Mouse (Mus musculus): ENCODE data around the gene DXBay18. TPM values are rescaled to one million over a fixed set of nuclear protein-coding genes. Genes with fewer than 3 reads are reported as not detected.

The DXBay18 gene
- not detected in 2 replicates for polyA plus RNA-seq (2015; fragmentation: Nextera tagmentation; extraction: Ambion mirVana)

DNA sequence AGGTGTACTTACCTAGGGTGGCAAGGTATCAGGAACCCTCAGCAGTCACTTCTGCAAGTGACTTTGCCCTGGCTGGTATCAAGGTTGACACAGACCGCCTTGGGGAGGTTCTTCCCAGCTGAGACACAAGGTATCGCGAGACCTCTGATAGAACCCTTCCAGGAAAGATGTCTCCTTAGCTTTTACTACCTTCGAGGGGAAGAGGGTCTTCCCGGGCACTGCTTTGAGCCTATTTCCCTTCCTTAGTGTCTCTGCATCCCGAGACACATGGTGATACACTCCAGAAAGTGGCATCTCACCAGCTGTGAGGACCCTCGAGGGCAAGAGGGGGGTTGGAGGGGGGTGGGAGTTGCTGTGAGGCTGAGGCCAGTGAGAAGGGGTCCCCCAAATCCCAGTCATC, at the start of gene DXBay18:
TSS of gene DXBay18 (minus strand) at position 101 of the 400 bp plus-strand sequence.

GRCm38 (mm10) chrX:73191934-73192333, 42.7 kb upstream of the DXBay18 start, which contains the start of gene Xlr3b:
Gene Xlr3b, plus strand, starts transcription at chrX:73192207.

GRCm38 (mm10) chrX:73176889-73177288, 27.6 kb upstream of the DXBay18 start, which contains the start of gene Spin2d:
Gene Spin2d, minus strand, starts transcription at chrX:73176989.

GRCm38 (mm10) chrX:73148496-73148895, 754 bp downstream of the DXBay18 start, which contains the start of gene Xlr5b:
Gene Xlr5b, plus strand, starts transcription at chrX:73148796.

GRCm38 (mm10) chrX:73116747-73117146, 32.5 kb downstream of the DXBay18 start, which contains the start of gene Gm14685:
Gene Gm14685, plus strand, starts transcription at chrX:73117047.

DNA sequence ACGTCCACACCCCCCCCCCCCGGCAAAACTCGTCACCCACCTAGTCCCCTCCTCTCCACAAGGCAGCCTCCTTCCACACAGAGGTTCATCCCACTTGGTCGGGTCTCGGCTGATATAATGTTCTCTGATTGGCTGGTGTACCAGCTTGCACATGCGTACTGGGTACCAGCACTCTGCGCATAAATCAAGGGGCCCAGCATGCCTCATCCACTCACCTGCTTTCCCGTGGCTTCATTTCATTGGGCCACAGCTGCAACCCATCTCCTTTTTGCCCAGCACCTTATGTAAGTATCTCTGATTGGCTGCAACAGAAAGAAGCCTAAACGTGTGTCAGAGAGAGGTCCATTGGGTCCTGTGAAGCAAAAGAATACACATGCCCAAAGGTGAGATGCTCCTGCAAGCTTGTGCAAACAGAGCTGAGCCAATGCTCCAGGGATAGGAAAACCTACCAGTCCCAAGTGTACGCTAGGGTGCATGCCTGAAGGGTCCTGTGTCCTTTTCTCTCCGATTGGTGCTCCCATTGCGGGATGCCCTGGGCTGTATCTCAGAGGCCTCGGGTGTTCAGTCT, 52.2 kb downstream of the DXBay18 start, which contains the start of gene Xlr3a:
TSS of gene Xlr3a (minus strand) at position 155 of the 568 bp plus-strand sequence.

Other genes starting within 250 kb of the DXBay18 start
- 45.9 and 49.7 TPM in 2 replicates for gene Cetn2, start 231.0 kb downstream of the DXBay18 start, polyA plus RNA-seq (2015; fragmentation: Nextera tagmentation; extraction: Ambion mirVana)
- 8.3 and 8.9 TPM in 2 replicates for gene Nsdhl, start 230.9 kb downstream of the DXBay18 start, polyA plus RNA-seq (2015; fragmentation: Nextera tagmentation; extraction: Ambion mirVana)
- gene Zfp185, start 162.1 kb downstream of the DXBay18 start, polyA plus RNA-seq (2015; fragmentation: Nextera tagmentation; extraction: Ambion mirVana) = 2.7 and 3.5 TPM in 2 replicates
- gene Pnma5, start 112.3 kb downstream of the DXBay18 start, polyA plus RNA-seq (2015; fragmentation: Nextera tagmentation; extraction: Ambion mirVana) = not detected in 2 replicates
- gene Pnma3, start 84.7 kb downstream of the DXBay18 start, polyA plus RNA-seq (2015; fragmentation: Nextera tagmentation; extraction: Ambion mirVana) = not detected in 2 replicates
- gene Xlr4a, start 67.0 kb downstream of the DXBay18 start, polyA plus RNA-seq (2015; fragmentation: Nextera tagmentation; extraction: Ambion mirVana) = 2.2 and 3.6 TPM in 2 replicates
- gene Xlr3a, start 52.4 kb downstream of the DXBay18 start, polyA plus RNA-seq (2015; fragmentation: Nextera tagmentation; extraction: Ambion mirVana) = 0.69 and 0.72 TPM in 2 replicates
- gene Gm14685, start 32.4 kb downstream of the DXBay18 start, polyA plus RNA-seq (2015; fragmentation: Nextera tagmentation; extraction: Ambion mirVana) = not detected in 2 replicates
- gene Xlr5b, start 654 bp downstream of the DXBay18 start, polyA plus RNA-seq (2015; fragmentation: Nextera tagmentation; extraction: Ambion mirVana) = not detected in 2 replicates
- gene Spin2d, start 27.5 kb upstream of the DXBay18 start, polyA plus RNA-seq (2015; fragmentation: Nextera tagmentation; extraction: Ambion mirVana) = not detected in 2 replicates
- 0.99 and 2.5 TPM in 2 replicates for gene Xlr3b, start 42.8 kb upstream of the DXBay18 start, polyA plus RNA-seq (2015; fragmentation: Nextera tagmentation; extraction: Ambion mirVana)
- gene Xlr4b, start 64.9 kb upstream of the DXBay18 start, polyA plus RNA-seq (2015; fragmentation: Nextera tagmentation; extraction: Ambion mirVana) = 3.2 and 4.1 TPM in 2 replicates
- gene F8a, start 78.8 kb upstream of the DXBay18 start, polyA plus RNA-seq (2015; fragmentation: Nextera tagmentation; extraction: Ambion mirVana) = 6.4 and 8.1 TPM in 2 replicates
- 0.48 and 1.4 TPM in 2 replicates for gene Xlr4c, start 93.7 kb upstream of the DXBay18 start, polyA plus RNA-seq (2015; fragmentation: Nextera tagmentation; extraction: Ambion mirVana)
- gene Xlr3c, start 115.9 kb upstream of the DXBay18 start, polyA plus RNA-seq (2015; fragmentation: Nextera tagmentation; extraction: Ambion mirVana) = not detected in 2 replicates
- gene Xlr5a, start 143.5 kb upstream of the DXBay18 start, polyA plus RNA-seq (2015; fragmentation: Nextera tagmentation; extraction: Ambion mirVana) = not detected in 2 replicates
- gene Xlr5c, start 143.5 kb upstream of the DXBay18 start, polyA plus RNA-seq (2015; fragmentation: Nextera tagmentation; extraction: Ambion mirVana) = not detected in 2 replicates
- gene Gm45015, start 187.4 kb upstream of the DXBay18 start, polyA plus RNA-seq (2015; fragmentation: Nextera tagmentation; extraction: Ambion mirVana) = not detected in 2 replicates
- gene Zfp275, start 193.2 kb upstream of the DXBay18 start, polyA plus RNA-seq (2015; fragmentation: Nextera tagmentation; extraction: Ambion mirVana) = 1.9 and 2.4 TPM in 2 replicates
- not detected in 2 replicates for gene Gm18336, start 249.3 kb upstream of the DXBay18 start, polyA plus RNA-seq (2015; fragmentation: Nextera tagmentation; extraction: Ambion mirVana)